ENCODE assay signal across 9 mouse cellular contexts in genomic region chr11:88113543-88114271, GRCm38 (mm10). TPM values are rescaled to one million over a fixed set of nuclear protein-coding genes. Genes with fewer than 3 reads are reported as not detected.
DNase-seq lines count a peak whose midpoint lies in the region; ATAC-seq and TF ChIP-seq lines count a peak whose summit lies in the region.
"Had no signal": no experiment of that assay in that cellular context is flagged by ENCODE, and none has a peak within 500 bp of the region (broad histone marks: within the 10 kb centered on the region; RNA-seq: fewer than 3 reads in every experiment).

No protein-coding gene starts in this region.

- 43% methylated on average over 6 of the region's 6 CpGs for WGBS in lung, adult 2 months
- WGBS in hindbrain, embryonic 14.5 days = 43% methylated on average over 6 of the region's 6 CpGs
- 45% methylated on average over 6 of the region's 6 CpGs for WGBS in lung, embryonic 15.5 days

- H3K36me3 ChIP-seq in hindbrain, embryonic 14.5 days (replicated peaks; ENCODE audit: control insufficient read depth, insufficient read depth) = no peaks in the 10 kb centered on the region
- H3K36me3 ChIP-seq in lung, embryonic 15.5 days = no peaks in the 10 kb centered on the region

- TF ChIP-seq POLR2A in lung, adult 2 months (IDR thresholded peaks at IDR 0.05; ENCODE audit: borderline replicate concordance, extremely low read depth, low read depth, low read length) = no peak

- peaks cover 22% of the 10 kb centered on the region for H3K4me1 ChIP-seq in lung, adult 2 months (ENCODE audit: control insufficient read depth, insufficient read depth, low read length)
- peaks cover 42% of the 10 kb centered on the region for H3K4me1 ChIP-seq in hindbrain, embryonic 14.5 days (replicated peaks; ENCODE audit: control insufficient read depth, insufficient read depth, low read length)
- peaks cover 49% of the 10 kb centered on the region for H3K4me1 ChIP-seq in lung, embryonic 15.5 days

- no peaks in the 10 kb centered on the region for H3K9me3 ChIP-seq in hindbrain, embryonic 14.5 days (ENCODE audit: control insufficient read depth, low read length)
- H3K9me3 ChIP-seq in lung, embryonic 15.5 days = no peaks in the 10 kb centered on the region
- H3K9me3 ChIP-seq: G1E had no signal

- 0 out of 2 replicates have a peak overlapping the region, but pooled peaks have one; percentile 0 for H3K27ac ChIP-seq in hindbrain, embryonic 14.5 days
- peak overlapping the region; percentile 31; the same call in 1 of the 2 replicates for H3K27ac ChIP-seq in lung, embryonic 15.5 days

- TF ChIP-seq CTCF in lung, adult 2 months (IDR thresholded peaks at IDR 0.05; ENCODE audit: insufficient read depth, low read length) = no peak

- H3K4me3 ChIP-seq in lung, adult 2 months (replicated peaks; ENCODE audit: extremely low read depth, low read depth, low read length) = no peak overlapping the region
- no peak overlapping the region for H3K4me3 ChIP-seq in hindbrain, embryonic 14.5 days (replicated peaks; ENCODE audit: low read length)
- H3K4me3 ChIP-seq in lung, embryonic 15.5 days = no peak overlapping the region

- no peaks in the 10 kb centered on the region for H3K27me3 ChIP-seq in hindbrain, embryonic 14.5 days (ENCODE audit: control insufficient read depth, insufficient read depth, low read length)
- no peaks in the 10 kb centered on the region for H3K27me3 ChIP-seq in lung, embryonic 15.5 days

- no peak for ATAC-seq in hindbrain, embryonic 14.5 days (ENCODE audit: low FRiP score)
- no peak for ATAC-seq in lung, embryonic 15.5 days (ENCODE audit: borderline replicate concordance, extremely low read depth, low FRiP score, low TSS enrichment)
- ATAC-seq in megakaryocyte progenitor cell, adult 5-6 weeks (replicated peaks; ENCODE audit: poor library complexity) = no peak

- H3K4me2 ChIP-seq in hindbrain, embryonic 14.5 days (replicated peaks) = no peak overlapping the region
- H3K4me2 ChIP-seq in lung, embryonic 15.5 days = no peak overlapping the region

- DNase-seq in lung, adult 18-20 months = peak; percentile 50 to 74
- no peak for DNase-seq in lung, adult 2 months
- peak; percentile 40 for DNase-seq in fat pad, adult 2 months (ENCODE audit: extremely low read depth, low read depth, low spot score)
- DNase-seq in hindbrain, embryonic 14.5 days (ENCODE audit: low spot score) = no peak
- no peak for DNase-seq in urinary bladder, adult 2 months (ENCODE audit: low spot score)
- DNase-seq in c-Kit-positive CD71-positive TER-119-positive erythroid progenitor cells, embryonic 14.5 days (ENCODE audit: low spot score) = no peak

- no peak overlapping the region for H3K9ac ChIP-seq in hindbrain, embryonic 14.5 days
- no peak overlapping the region for H3K9ac ChIP-seq in lung, embryonic 15.5 days

RNA-seq across cellular contexts. Expression of gene Cuedc1, which starts 15.8 kb away (rescaled TPM):
- 40.7 and 42.9 TPM in 2 replicates for polyA plus RNA-seq in lung, adult 2 months (2012; rRNA removed)
- polyA plus RNA-seq in hindbrain, embryonic 14.5 days (2014; fragmentation: Nextera tagmentation; extraction: Ambion mirVana) = 32.4 and 37.8 TPM in 2 replicates
- 17.7 and 19.7 TPM in 2 replicates for polyA plus RNA-seq in lung, embryonic 15.5 days (2015; fragmentation: Nextera tagmentation; extraction: Ambion mirVana)
- polyA plus RNA-seq in urinary bladder, adult 2 months (2012; rRNA removed) = 62.4 and 86.0 TPM in 2 replicates
- 0.73 and 3.7 TPM in 2 replicates for total RNA-seq in megakaryocyte progenitor cell, adult 5-6 weeks (2015)
- 0.12 and 1.0 TPM in 2 replicates for total RNA-seq in megakaryocyte progenitor cell, adult 5-6 weeks (2017)

RNA-seq across cellular contexts. Expression of gene Vezf1, which starts 45.6 kb away (rescaled TPM):
- 22.4 and 26.5 TPM in 2 replicates for polyA plus RNA-seq in lung, adult 2 months (2012; rRNA removed)
- polyA plus RNA-seq in hindbrain, embryonic 14.5 days (2014; fragmentation: Nextera tagmentation; extraction: Ambion mirVana) = 48.3 and 50.2 TPM in 2 replicates
- polyA plus RNA-seq in lung, embryonic 15.5 days (2015; fragmentation: Nextera tagmentation; extraction: Ambion mirVana) = 37.7 and 39.7 TPM in 2 replicates
- 33.6 and 47.4 TPM in 2 replicates for polyA plus RNA-seq in urinary bladder, adult 2 months (2012; rRNA removed)
- 37.5 and 41.8 TPM in 2 replicates for total RNA-seq in megakaryocyte progenitor cell, adult 5-6 weeks (2015)
- 16.2 and 18.8 TPM in 2 replicates for total RNA-seq in megakaryocyte progenitor cell, adult 5-6 weeks (2017)

Comparison
In these comparisons a context has a peak if more than half of its experiments do, and no peak if none do; other contexts are left out.
1. DNase-seq: peak in lung, adult 18-20 months (2 of 2) and fat pad, adult 2 months (single experiment); none in lung, adult 2 months (single experiment), hindbrain, embryonic 14.5 days (single experiment), urinary bladder, adult 2 months (single experiment) and c-Kit-positive CD71-positive TER-119-positive erythroid progenitor cells, embryonic 14.5 days (single experiment).